Mouse (Mus musculus) spleen, postnatal 14 days (tissue): ENCODE measurements around the gene Gm21170.
"Not testable (repeated sequence)": the region's sequence is repeated elsewhere in the genome, so short reads cannot be mapped to it uniquely, and the experiment has no call there.

ENCODE experiments used
- DNase-seq, 2 experiments: peaks; one replicate each; pipeline ENCODE4 v3.0.0; 2021 to 2022; ENCODE audit warnings: low spot score in 2 of 2

The Gm21170 gene

DNA sequence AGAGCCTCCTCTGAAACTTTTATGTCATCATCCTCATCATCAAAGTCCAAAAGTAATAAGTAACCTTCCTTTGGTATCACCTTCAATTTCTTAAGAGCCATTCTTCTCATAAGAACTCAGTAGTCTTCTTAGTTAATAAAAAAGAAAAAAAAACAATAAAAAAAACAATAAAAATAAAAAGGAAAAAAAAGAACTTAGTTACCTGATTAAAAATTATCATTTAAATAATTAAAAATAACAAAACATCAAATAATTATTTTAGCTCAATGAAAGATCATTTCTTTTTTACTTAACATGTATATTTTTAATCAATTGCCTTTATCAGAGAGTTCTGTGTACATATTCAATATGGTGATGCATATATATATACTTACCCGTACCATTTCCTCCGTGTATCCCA, at the start of gene Gm21170:
Gene Gm21170 (minus strand): TSS at position 101 of the 400 bp plus-strand sequence.
- not testable (repeated sequence) for DNase-seq
